Mouse (Mus musculus) kidney, embryonic 15.5 days (tissue): ENCODE measurements around the gene Suclg1. TPM values are rescaled to one million over a fixed set of nuclear protein-coding genes. Genes with fewer than 3 reads are reported as not detected.

Experiments used
- ATAC-seq: fragments of 200-750 bp; cut with Nextera tagmentation; replicated peaks from 2 replicates; pipeline ENCODE4 v1.8.0; 2017; ENCODE audit warnings: moderate TSS enrichment; ENCODE audit not compliant: low FRiP score
- H3K27ac ChIP-seq: fragments of 300-500 bp; sonication (generic); 2 replicates; pipeline ENCODE4 v1.5.1; 2015; ENCODE audit warnings: mild to moderate bottlenecking, inconsistent platforms
- H3K27me3 ChIP-seq: fragments of 300-500 bp; sonication (generic); 2 replicates; pipeline ENCODE4 v1.6.1; 2015; ENCODE audit warnings: inconsistent platforms
- H3K36me3 ChIP-seq: fragments of 300-500 bp; sonication (generic); 2 replicates; pipeline ENCODE4 v1.6.1; 2015; ENCODE audit warnings: inconsistent platforms
- H3K4me1 ChIP-seq: fragments of 300-500 bp; sonication (generic); 2 replicates; pipeline ENCODE4 v1.6.1; 2015; ENCODE audit warnings: inconsistent platforms
- H3K4me2 ChIP-seq: fragments of 300-500 bp; sonication (generic); 2 replicates; pipeline ENCODE4 v1.6.1; 2015; ENCODE audit warnings: moderate library complexity, mild to moderate bottlenecking, inconsistent platforms
- H3K4me3 ChIP-seq: fragments of 300-500 bp; sonication (generic); replicated peaks from 2 replicates; pipeline ENCODE4 v1.5.1; 2015; ENCODE audit warnings: mild to moderate bottlenecking, inconsistent platforms
- H3K9ac ChIP-seq: fragments of 300-500 bp; sonication (generic); 2 replicates; pipeline ENCODE4 v1.6.1; 2015; ENCODE audit warnings: mild to moderate bottlenecking, inconsistent platforms
- H3K9me3 ChIP-seq: fragments of 300-500 bp; sonication (generic); replicated peaks from 2 replicates; pipeline ENCODE4 v1.6.1; 2016; ENCODE audit warnings: inconsistent platforms
- WGBS: fragments of 180-500 bp; shearing (Covaris S2); methylation state at CpG from one replicate; pipeline ENCODE4 v1.1.7; 2015; ENCODE audit warnings: mixed read lengths; 5-methylcytosine and 5-hydroxymethylcytosine counted together
- polyA plus RNA-seq: library from polyadenylated mRNA; unstranded; fragments of >200 nt; fragmentation: Nextera tagmentation; extraction: Ambion mirVana; gene quantifications from 2 replicates; pipeline ENCODE4 v1.2.1, GENCODE M21; 2015

The Suclg1 gene
- polyA plus RNA-seq, 1 experiment from 2014 or later, result 202 TPM

- 67% methylated on average over 9 of the region's 9 CpGs for WGBS
- H3K27ac ChIP-seq, result no peak overlapping the region
- no peak for ATAC-seq
- no peak overlapping the region for H3K9ac ChIP-seq
- H3K27me3 ChIP-seq, result no peaks in the 10 kb centered on the region
- H3K36me3 ChIP-seq, result peaks cover 28% of the 10 kb centered on the region
- peaks cover 3% of the 10 kb centered on the region; the same call in 1 of the 2 replicates for H3K4me1 ChIP-seq
- no peak overlapping the region for H3K4me2 ChIP-seq
- no peaks in the 10 kb centered on the region for H3K9me3 ChIP-seq
- no peak overlapping the region for H3K4me3 ChIP-seq
These were observed 32.4 kb downstream of the Suclg1 start for GRCm38 (mm10) chr6:73280546-73281115.

DNA sequence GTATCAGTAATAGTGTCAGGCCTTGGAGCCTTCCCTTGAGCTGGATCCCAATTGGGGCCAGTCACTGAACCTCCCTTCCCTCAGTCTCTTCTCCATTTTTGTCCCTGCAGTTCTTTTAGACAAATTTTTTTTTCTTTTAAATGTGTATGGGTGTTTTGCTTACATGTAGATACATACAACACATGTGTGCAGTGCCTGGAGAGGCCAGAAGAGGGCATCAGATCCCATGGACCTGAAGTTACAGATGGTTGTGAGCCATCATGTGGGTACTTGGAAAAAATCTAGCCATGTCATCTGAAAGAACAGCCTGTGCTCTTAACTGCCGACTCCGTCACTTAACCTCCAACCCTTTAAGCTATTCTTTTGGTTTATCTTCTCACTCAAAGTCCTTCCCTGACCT lies 38.1 kb downstream of the Suclg1 start:
- no peak overlapping the region for H3K9ac ChIP-seq
- 94% methylated on average over 2 of the region's 2 CpGs for WGBS

DNA sequence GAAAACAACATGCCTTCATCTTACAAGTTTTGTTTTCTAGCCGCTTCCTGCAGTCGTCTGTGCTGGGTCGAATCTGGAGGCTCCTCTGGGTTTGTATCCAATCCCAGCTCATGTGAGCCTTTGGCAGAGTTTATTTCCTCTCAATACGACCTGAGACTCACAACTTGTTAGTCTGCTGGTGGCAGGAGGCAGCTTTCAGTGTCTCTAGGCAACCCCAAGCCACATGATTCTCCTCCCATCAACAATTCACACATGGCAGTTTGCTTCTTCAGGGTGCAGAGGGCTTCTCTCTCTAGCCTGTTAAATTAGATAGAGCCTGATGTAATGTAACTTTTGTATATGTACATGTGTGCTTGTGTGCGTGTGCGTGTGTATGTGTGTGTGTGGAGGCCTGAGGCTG lies 58.7 kb downstream of the Suclg1 start:
- H3K4me1 ChIP-seq, result no peaks in the 10 kb centered on the region
- no peaks in the 10 kb centered on the region for H3K9me3 ChIP-seq
- WGBS, result 57% methylated on average over 6 of the region's 6 CpGs
- H3K27me3 ChIP-seq, result no peaks in the 10 kb centered on the region
- no peaks in the 10 kb centered on the region for H3K36me3 ChIP-seq
- H3K4me3 ChIP-seq, result no peak overlapping the region
- no peak overlapping the region for H3K9ac ChIP-seq
- no peak overlapping the region for H3K27ac ChIP-seq
- no peak overlapping the region for H3K4me2 ChIP-seq
- ATAC-seq, result no peak

More for the DNA sequence above, 38.1 kb downstream of the Suclg1 start:
- H3K4me2 ChIP-seq, result no peak overlapping the region
- no peaks in the 10 kb centered on the region for H3K9me3 ChIP-seq
- no peaks in the 10 kb centered on the region for H3K27me3 ChIP-seq
- no peak for ATAC-seq
- H3K4me1 ChIP-seq, result no peaks in the 10 kb centered on the region
- H3K4me3 ChIP-seq, result no peak overlapping the region
- no peak overlapping the region for H3K27ac ChIP-seq
- no peaks in the 10 kb centered on the region for H3K36me3 ChIP-seq

DNA sequence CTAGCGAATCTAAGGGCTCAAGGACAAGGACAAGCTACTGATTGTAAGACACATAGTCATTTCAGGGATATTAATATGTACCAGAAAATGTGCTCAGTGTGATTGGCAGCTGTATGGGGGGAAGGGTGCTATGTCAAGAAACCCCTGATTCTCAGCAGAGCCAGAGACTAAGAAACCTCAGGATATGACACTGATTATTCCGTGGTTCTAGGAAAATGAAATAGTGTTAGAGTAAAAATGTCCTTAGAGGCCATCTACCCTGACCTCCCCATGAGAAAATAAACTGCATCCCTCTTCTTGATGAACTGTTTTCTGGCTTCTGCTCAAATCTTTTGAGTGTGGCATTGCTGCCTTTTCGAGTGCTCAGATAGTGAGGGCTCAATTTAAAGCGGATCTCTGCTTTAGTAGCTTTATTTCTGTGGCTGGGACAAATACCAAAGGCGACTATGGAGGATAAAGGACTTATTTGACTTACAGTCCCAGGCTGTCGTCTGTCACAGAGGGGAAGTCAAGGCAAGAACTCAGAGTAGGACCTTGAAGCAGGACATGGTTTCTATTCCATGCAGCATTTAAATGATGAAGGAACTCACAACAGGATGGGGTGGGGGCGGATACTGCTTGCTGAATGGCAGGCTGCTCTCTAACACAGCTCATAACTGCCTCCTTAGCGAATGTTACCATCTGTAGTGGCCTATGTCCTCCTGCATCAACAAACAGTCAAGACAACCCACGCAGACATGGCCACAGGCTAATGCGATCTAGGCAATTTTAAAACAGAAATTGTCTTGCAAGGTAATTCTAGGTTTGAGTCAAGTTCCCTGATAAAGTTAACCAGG lies 60.7 kb downstream of the Suclg1 start:
- no peaks in the 10 kb centered on the region for H3K27me3 ChIP-seq
- no peaks in the 10 kb centered on the region for H3K9me3 ChIP-seq
- no peak overlapping the region for H3K27ac ChIP-seq
- H3K4me2 ChIP-seq, result no peak overlapping the region
- no peak overlapping the region for H3K9ac ChIP-seq
- peaks cover under 1% of the 10 kb centered on the region; the same call in 1 of the 2 replicates for H3K4me1 ChIP-seq
- H3K4me3 ChIP-seq, result no peak overlapping the region
- 80% methylated on average over 10 of the region's 10 CpGs for WGBS
- no peak for ATAC-seq
- no peaks in the 10 kb centered on the region for H3K36me3 ChIP-seq

DNA sequence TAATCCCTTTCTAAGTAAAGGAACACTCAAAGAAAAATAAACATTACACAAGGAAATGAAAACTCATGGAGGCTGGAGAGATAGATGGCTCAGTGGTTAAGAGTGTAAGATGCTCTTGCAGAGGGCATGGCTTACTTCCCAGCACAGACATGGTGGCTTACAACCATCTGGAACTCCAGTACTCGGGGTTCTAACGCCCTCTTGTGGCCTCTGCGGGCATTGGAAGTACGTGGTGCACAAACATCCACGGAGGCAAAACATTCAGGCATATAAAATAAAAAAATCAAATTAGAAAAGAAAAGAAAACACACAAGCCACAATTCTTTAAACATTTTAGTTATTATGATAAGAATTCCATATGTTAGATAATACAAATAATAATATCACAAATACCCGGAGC lies 63.2 kb downstream of the Suclg1 start:
- 73% methylated on average over 6 of the region's 6 CpGs for WGBS
- Histone ChIP-seq H3K27me3 (0 out of 2 replicates have a peak, but pooled peaks cover under 1% of the 10 kb centered on the region), H3K27ac (no peak overlapping the region), H3K9me3 (no peaks in the 10 kb centered on the region), H3K36me3 (no peaks in the 10 kb centered on the region), H3K4me2 (no peak overlapping the region), H3K4me3 (no peak overlapping the region), H3K4me1 (peaks cover 12% of the 10 kb centered on the region; the same call in 1 of the 2 replicates), H3K9ac (no peak overlapping the region)
- ATAC-seq, result no peak

- ATAC-seq, result no peak
- 93% methylated on average over 7 of the region's 7 CpGs for WGBS
- Histone ChIP-seq H3K4me1 (peaks cover 12% of the 10 kb centered on the region; the same call in 1 of the 2 replicates), H3K36me3 (no peaks in the 10 kb centered on the region), H3K27ac (no peak overlapping the region), H3K4me2 (no peak overlapping the region), H3K9me3 (no peaks in the 10 kb centered on the region), H3K9ac (no peak overlapping the region), H3K4me3 (no peak overlapping the region), H3K27me3 (0 out of 2 replicates have a peak, but pooled peaks cover 3% of the 10 kb centered on the region)
These were observed 63.6 kb downstream of the Suclg1 start for GRCm38 (mm10) chr6:73311786-73312185.

DNA sequence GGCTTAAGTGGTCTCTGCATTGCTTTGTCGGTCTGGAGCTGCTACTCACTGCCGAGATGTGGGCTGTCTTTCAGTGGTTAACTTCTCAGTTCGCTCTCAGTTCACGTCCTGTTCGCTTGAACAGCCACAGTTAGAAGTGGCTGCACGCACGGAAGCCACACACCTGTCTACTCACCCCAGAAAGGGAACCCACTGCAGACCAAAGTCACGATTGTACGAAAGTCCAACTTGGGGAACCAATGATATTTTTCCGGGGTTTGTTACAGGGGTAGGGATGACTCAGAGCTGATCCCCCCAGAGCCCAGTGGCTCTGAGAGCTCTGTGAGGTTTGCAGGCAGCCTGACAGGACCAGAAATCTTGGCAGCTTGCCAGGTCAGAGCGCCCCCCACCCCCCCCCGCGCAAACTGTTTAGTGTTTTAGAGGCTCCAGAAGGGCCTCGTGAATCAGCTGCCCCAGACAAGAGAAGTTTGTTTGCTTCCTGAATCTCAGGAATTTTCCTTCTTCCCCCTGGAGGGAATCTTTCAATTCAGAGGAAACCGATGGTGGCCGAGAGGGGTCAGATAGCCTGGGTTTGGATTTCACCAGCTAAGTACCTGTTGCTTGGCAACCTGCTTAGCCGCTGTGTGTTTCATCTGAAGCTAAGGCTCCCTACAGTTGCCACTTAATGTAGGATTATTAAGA lies 66.9 kb downstream of the Suclg1 start:
- under 1% methylated on average over 17 of the region's 17 CpGs for WGBS
- peak overlapping the region; percentile 86 for H3K27ac ChIP-seq

GRCm38 (mm10) chr6:73322306-73322705 lies 74.1 kb downstream of the Suclg1 start:
- no peak overlapping the region for H3K4me3 ChIP-seq
- H3K27ac ChIP-seq, result no peak overlapping the region
- no peak overlapping the region for H3K9ac ChIP-seq
- ATAC-seq, result no peak
- no peak overlapping the region for H3K4me2 ChIP-seq
- H3K9me3 ChIP-seq, result no peaks in the 10 kb centered on the region
- no peaks in the 10 kb centered on the region for H3K27me3 ChIP-seq
- 72% methylated on average over 2 of the region's 2 CpGs for WGBS
- no peaks in the 10 kb centered on the region for H3K36me3 ChIP-seq
- no peaks in the 10 kb centered on the region for H3K4me1 ChIP-seq

More for the DNA sequence above, 66.9 kb downstream of the Suclg1 start:
- H3K27me3 ChIP-seq, result 0 out of 2 replicates have a peak, but pooled peaks cover 3% of the 10 kb centered on the region
- peak overlapping the region; percentile 44 for H3K9ac ChIP-seq
- peak overlapping the region; percentile 73 for H3K4me2 ChIP-seq
- H3K36me3 ChIP-seq, result no peaks in the 10 kb centered on the region
- peak; percentile 90 for ATAC-seq
- peak overlapping the region; percentile 57 for H3K4me3 ChIP-seq
- H3K4me1 ChIP-seq, result peaks cover 12% of the 10 kb centered on the region; the same call in 1 of the 2 replicates
- no peaks in the 10 kb centered on the region for H3K9me3 ChIP-seq

Other genes starting within 250 kb of the Suclg1 start
- gene Dnah6, start 26.7 kb upstream of the Suclg1 start, polyA plus RNA-seq, result 0.08 TPM in 2 replicates
- gene 4931417E11Rik, start 221.3 kb downstream of the Suclg1 start, polyA plus RNA-seq, result not detected in 2 replicates